Mouse (Mus musculus): Measurements from ENCODE around the gene Grm6.

The Grm6 gene

GRCm38 (mm10) chr11:50914461-50914860 is 64.0 kb downstream of the Grm6 start:
- in situ Hi-C loops (cut with MboI, MseI): no loop called here

Data from T-helper 2 cell (primary cell).